Mouse (Mus musculus): ENCODE results near the gene Apol7b. TPM values are rescaled to one million over a fixed set of nuclear protein-coding genes. Genes with fewer than 3 reads are reported as not detected.

Gene Apol7b
- polyA plus RNA-seq, 1 experiment from 2014 or later, result not detected

GRCm38 (mm10) chr15:77376920-77377319 is 70.4 kb downstream of the Apol7b start:
- no peaks in the 10 kb centered on the region for H3K27me3 ChIP-seq (replicated peaks; ENCODE audit: insufficient read depth, low read length)
- H3K9me3 ChIP-seq (ENCODE audit: low read length), result no peaks in the 10 kb centered on the region
- 57% methylated on average over 7 of the region's 7 CpGs for WGBS
- no peak overlapping the region for H3K9ac ChIP-seq (replicated peaks; ENCODE audit: low read depth)
- no peaks in the 10 kb centered on the region for H3K36me3 ChIP-seq (ENCODE audit: insufficient read depth, low read length)
- TF ChIP-seq EP300 (IDR thresholded peaks at IDR 0.05) (no peak), CTCF (IDR thresholded peaks at IDR 0.05) (no peak)
- no peaks in the 10 kb centered on the region for H3K4me1 ChIP-seq (ENCODE audit: insufficient read depth, low read depth, low read length)
- DNase-seq (ENCODE audit: low spot score) (no peak), ATAC-seq (no peak)
- no peak overlapping the region for H3K4me2 ChIP-seq (replicated peaks; ENCODE audit: low read depth, low read length)
- no peak overlapping the region for H3K27ac ChIP-seq (ENCODE audit: low read length)
- no peak overlapping the region for H3K4me3 ChIP-seq (ENCODE audit: low read depth, low read length)

Other genes starting within 250 kb of the Apol7b start
- 17.4 and 18.8 TPM in 2 replicates for gene Rbfox2, start 140.5 kb downstream of the Apol7b start, polyA plus RNA-seq (2015; fragmentation: Nextera tagmentation; extraction: Ambion mirVana)
- 0.33 and 0.37 TPM in 2 replicates for gene Apol7a, start 48.4 kb downstream of the Apol7b start, polyA plus RNA-seq (2015; fragmentation: Nextera tagmentation; extraction: Ambion mirVana)
- gene Apol9a, start 36.4 kb downstream of the Apol7b start, polyA plus RNA-seq (2015; fragmentation: Nextera tagmentation; extraction: Ambion mirVana), result 0.43 and 0.47 TPM in 2 replicates
- not detected in 2 replicates for gene Apol10a, start 29.6 kb upstream of the Apol7b start, polyA plus RNA-seq (2015; fragmentation: Nextera tagmentation; extraction: Ambion mirVana)
- gene Apol11a, start 60.8 kb upstream of the Apol7b start, polyA plus RNA-seq (2015; fragmentation: Nextera tagmentation; extraction: Ambion mirVana), result not detected in 2 replicates
- 0.11 and 0.14 TPM in 2 replicates for gene Apol7c, start 85.8 kb upstream of the Apol7b start, polyA plus RNA-seq (2015; fragmentation: Nextera tagmentation; extraction: Ambion mirVana)
- not detected in 2 replicates for gene 1700025B11Rik, start 114.4 kb upstream of the Apol7b start, polyA plus RNA-seq (2015; fragmentation: Nextera tagmentation; extraction: Ambion mirVana)
- 0.14 TPM in 1 of 2 replicates, not detected in the other for gene Apol10b, start 148.6 kb upstream of the Apol7b start, polyA plus RNA-seq (2015; fragmentation: Nextera tagmentation; extraction: Ambion mirVana)
- not detected in 2 replicates for gene Gm36245, start 151.8 kb upstream of the Apol7b start, polyA plus RNA-seq (2015; fragmentation: Nextera tagmentation; extraction: Ambion mirVana)
- 0.25 TPM in 2 replicates for gene Apol11b, start 195.8 kb upstream of the Apol7b start, polyA plus RNA-seq (2015; fragmentation: Nextera tagmentation; extraction: Ambion mirVana)